Mouse (Mus musculus) MEL (cell line): ENCODE data around the gene Trpm3.

Source experiments
- POLR2A ChIP-seq, 2 experiments: IDR thresholded peaks; 2 replicates each; pipeline ENCODE4 v1.6.1; 2011 to 2012; ENCODE audit warnings: low read length in 2 of 2, mild to moderate bottlenecking in 2 of 2, control low read depth in 1 of 2, improper control_type of control experiment in 1 of 2, low read depth in 1 of 2, moderate library complexity in 1 of 2; ENCODE audit not compliant: control insufficient read depth in 1 of 2, insufficient read depth in 1 of 2, poor library complexity in 1 of 2
- ZKSCAN1 ChIP-seq: IDR thresholded peaks from 2 replicates; pipeline ENCODE4 v1.6.1; 2012; ENCODE audit warnings: low read depth, mild to moderate bottlenecking, inconsistent platforms, low read length, improper control_type of control experiment, moderate library complexity

DNA sequence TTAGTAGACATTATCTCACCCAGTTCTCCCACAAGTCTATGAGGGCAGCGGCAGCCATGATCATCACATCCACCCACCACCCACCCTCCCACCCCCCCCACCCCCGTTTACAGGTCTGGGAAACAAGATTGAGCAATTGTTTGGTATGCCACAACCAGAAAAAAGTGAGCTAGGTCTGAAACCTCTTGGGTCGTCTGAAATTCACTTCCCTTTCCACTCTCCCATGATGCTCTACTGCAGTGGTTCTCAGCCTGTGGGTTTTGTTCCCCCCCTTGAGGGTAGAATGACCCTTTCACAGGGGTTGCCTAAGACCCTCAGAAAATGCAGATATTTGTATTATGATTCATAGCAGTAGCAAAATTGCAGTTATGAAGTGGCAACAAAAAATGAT lies 778.5 kb downstream of the Trpm3 start:
- TF ChIP-seq POLR2A (IDR thresholded peaks at IDR 0.05; ENCODE audit: control insufficient read depth in 1 of 2, insufficient read depth in 1 of 2, low read depth in 1 of 2, low read length in 2 of 2, poor library complexity in 1 of 2) = no peak
- no peak for TF ChIP-seq ZKSCAN1
